Mouse (Mus musculus) intestine, embryonic 14.5 days (tissue): ENCODE measurements around the gene Tifa. TPM values are rescaled to one million over a fixed set of nuclear protein-coding genes. Genes with fewer than 3 reads are reported as not detected.
A peak's percentile ranks its signal among the peaks of the same experiment; 100 is the strongest.

ENCODE experiments used
- ATAC-seq: fragments of 200-750 bp; cut with Nextera tagmentation; replicated peaks from 2 replicates; pipeline ENCODE4 v1.8.0; 2017; ENCODE audit warnings: low read depth, moderate number of reproducible peaks, moderate TSS enrichment, moderate library complexity; ENCODE audit not compliant: low FRiP score, low TSS enrichment
- DNase-seq: peaks from one replicate; pipeline ENCODE4 v3.0.0-alpha.2; 2018; ENCODE audit warnings: low spot score
- H3K27ac ChIP-seq: fragments of 300-500 bp; sonication (generic); 2 replicates; pipeline ENCODE4 v1.5.1; 2014; ENCODE audit warnings: low read depth, mild to moderate bottlenecking, control low read depth
- H3K27me3 ChIP-seq: fragments of 300-500 bp; sonication (generic); replicated peaks from 2 replicates; pipeline ENCODE4 v1.6.1; 2014; ENCODE audit warnings: low read length, control low read depth; ENCODE audit not compliant: control insufficient read depth, insufficient read depth
- H3K36me3 ChIP-seq: fragments of 300-500 bp; sonication (generic); 2 replicates; pipeline ENCODE4 v1.6.1; 2014; ENCODE audit warnings: low read length, control low read depth; ENCODE audit not compliant: control insufficient read depth, insufficient read depth
- H3K4me1 ChIP-seq: fragments of 300-500 bp; sonication (generic); replicated peaks from 2 replicates; pipeline ENCODE4 v1.6.1; 2014; ENCODE audit warnings: low read length, control low read depth, mixed read lengths; ENCODE audit not compliant: control insufficient read depth, insufficient read depth
- H3K4me2 ChIP-seq: fragments of 300-500 bp; sonication (generic); 2 replicates; pipeline ENCODE4 v1.6.1; 2014; ENCODE audit warnings: low read length
- H3K4me3 ChIP-seq: fragments of 300-500 bp; sonication (generic); 2 replicates; pipeline ENCODE4 v1.5.1; 2014; ENCODE audit warnings: low read depth, low read length, control low read depth, mixed read lengths
- H3K9ac ChIP-seq: fragments of 300-500 bp; sonication (generic); 2 replicates; pipeline ENCODE4 v1.6.1; 2014; ENCODE audit warnings: mild to moderate bottlenecking, low read length
- H3K9me3 ChIP-seq: fragments of 300-500 bp; sonication (generic); 2 replicates; pipeline ENCODE4 v1.6.1; 2016; ENCODE audit warnings: low read length, control low read depth; ENCODE audit not compliant: control insufficient read depth
- WGBS: fragments of 180-500 bp; shearing (Covaris S2); extraction: QIAGEN DNeasy Blood & Tissue Kit; methylation state at CpG from one replicate; pipeline ENCODE4 v1.1.7; 2014; 5-methylcytosine and 5-hydroxymethylcytosine counted together
- polyA plus RNA-seq: library from polyadenylated mRNA; unstranded; fragments of >200 nt; fragmentation: Nextera tagmentation; extraction: Ambion mirVana; gene quantifications from 2 replicates; pipeline ENCODE4 v1.2.1, GENCODE M21; 2014

Tifa gene
- polyA plus RNA-seq, 1 experiment from 2014 or later, result 14.0 TPM

GRCm38 (mm10) chr3:127756458-127756857 lies 33.1 kb upstream of the Tifa start:
- Histone ChIP-seq H3K4me3 (no peak overlapping the region), H3K36me3 (no peaks in the 10 kb centered on the region), H3K9me3 (no peaks in the 10 kb centered on the region), H3K27ac (no peak overlapping the region), H3K27me3 (peaks cover 14% of the 10 kb centered on the region; the same call in 1 of the 2 replicates), H3K9ac (no peak overlapping the region), H3K4me1 (no peaks in the 10 kb centered on the region), H3K4me2 (no peak overlapping the region)
- DNase-seq (no peak), ATAC-seq (no peak)
- 87% methylated on average over 6 of the region's 6 CpGs for WGBS

- Histone ChIP-seq H3K36me3 (no peaks in the 10 kb centered on the region), H3K9ac (no peak overlapping the region), H3K27me3 (peaks cover 14% of the 10 kb centered on the region; the same call in 1 of the 2 replicates), H3K4me3 (no peak overlapping the region), H3K4me2 (no peak overlapping the region), H3K9me3 (no peaks in the 10 kb centered on the region), H3K27ac (no peak overlapping the region), H3K4me1 (no peaks in the 10 kb centered on the region)
- DNase-seq (no peak), ATAC-seq (no peak)
Measured at GRCm38 (mm10) chr3:127757886-127758301, 31.7 kb upstream of the Tifa start.

GRCm38 (mm10) chr3:127758806-127759205 lies 30.8 kb upstream of the Tifa start:
- H3K9me3 ChIP-seq, result no peaks in the 10 kb centered on the region
- DNase-seq (no peak), ATAC-seq (no peak)
- no peak overlapping the region for H3K4me3 ChIP-seq
- H3K36me3 ChIP-seq, result no peaks in the 10 kb centered on the region
- no peak overlapping the region for H3K4me2 ChIP-seq
- no peaks in the 10 kb centered on the region for H3K4me1 ChIP-seq
- no peak overlapping the region for H3K27ac ChIP-seq
- H3K9ac ChIP-seq, result no peak overlapping the region
- H3K27me3 ChIP-seq, result peaks cover 14% of the 10 kb centered on the region; the same call in 1 of the 2 replicates
- 54% methylated on average over 4 of the region's 4 CpGs for WGBS

GRCm38 (mm10) chr3:127759212-127759611 lies 30.4 kb upstream of the Tifa start:
- DNase-seq, result peak; percentile 59
- H3K27me3 ChIP-seq, result peaks cover 14% of the 10 kb centered on the region; the same call in 1 of the 2 replicates
- H3K27ac ChIP-seq, result no peak overlapping the region
- H3K9me3 ChIP-seq, result no peaks in the 10 kb centered on the region
- no peak overlapping the region for H3K4me3 ChIP-seq
- H3K4me2 ChIP-seq, result no peak overlapping the region
- no peaks in the 10 kb centered on the region for H3K36me3 ChIP-seq
- WGBS, result 19% methylated on average over 8 of the region's 8 CpGs
- no peaks in the 10 kb centered on the region for H3K4me1 ChIP-seq
- no peak overlapping the region for H3K9ac ChIP-seq
- no peak for ATAC-seq

GRCm38 (mm10) chr3:127762403-127762802 lies 27.2 kb upstream of the Tifa start:
- H3K36me3 ChIP-seq, result no peaks in the 10 kb centered on the region
- no peak overlapping the region for H3K9ac ChIP-seq
- no peaks in the 10 kb centered on the region for H3K9me3 ChIP-seq
- peaks cover 14% of the 10 kb centered on the region; the same call in 1 of the 2 replicates for H3K27me3 ChIP-seq
- no peak overlapping the region for H3K4me2 ChIP-seq
- no peaks in the 10 kb centered on the region for H3K4me1 ChIP-seq
- no peak for DNase-seq
- no peak overlapping the region for H3K27ac ChIP-seq
- WGBS, result 62% methylated on average over 8 of the region's 8 CpGs
- H3K4me3 ChIP-seq, result no peak overlapping the region
- no peak for ATAC-seq

GRCm38 (mm10) chr3:127763076-127763612 lies 26.5 kb upstream of the Tifa start:
- Histone ChIP-seq H3K9ac (no peak overlapping the region), H3K27ac (no peak overlapping the region), H3K4me2 (no peak overlapping the region), H3K27me3 (peaks cover 11% of the 10 kb centered on the region; the same call in 1 of the 2 replicates), H3K9me3 (no peaks in the 10 kb centered on the region), H3K4me3 (no peak overlapping the region), H3K4me1 (no peaks in the 10 kb centered on the region), H3K36me3 (no peaks in the 10 kb centered on the region)
- ATAC-seq, result no peak
- WGBS, result 27% methylated on average over 7 of the region's 7 CpGs
- DNase-seq, result peak; percentile 77

- Histone ChIP-seq H3K4me2 (no peak overlapping the region), H3K9ac (no peak overlapping the region), H3K27me3 (0 out of 2 replicates have a peak, but pooled peaks cover 5% of the 10 kb centered on the region), H3K27ac (no peak overlapping the region), H3K4me1 (no peaks in the 10 kb centered on the region), H3K4me3 (no peak overlapping the region), H3K36me3 (no peaks in the 10 kb centered on the region), H3K9me3 (no peaks in the 10 kb centered on the region)
- ATAC-seq, result no peak
- no peak for DNase-seq
- WGBS, result 62% methylated on average over 5 of the region's 5 CpGs
Measured at GRCm38 (mm10) chr3:127764541-127764940, 25.1 kb upstream of the Tifa start.

- 66% methylated on average over 3 of the region's 3 CpGs for WGBS
Measured at GRCm38 (mm10) chr3:127765971-127766370, 23.6 kb upstream of the Tifa start.

GRCm38 (mm10) chr3:127769146-127769545 lies 20.5 kb upstream of the Tifa start:
- Histone ChIP-seq H3K36me3 (no peaks in the 10 kb centered on the region), H3K9me3 (no peaks in the 10 kb centered on the region), H3K4me2 (no peak overlapping the region), H3K27ac (no peak overlapping the region), H3K4me1 (no peaks in the 10 kb centered on the region), H3K4me3 (no peak overlapping the region), H3K9ac (no peak overlapping the region), H3K27me3 (no peaks in the 10 kb centered on the region)
- ATAC-seq (no peak), DNase-seq (no peak)
- WGBS, result 89% methylated on average over 11 of the region's 11 CpGs

More at GRCm38 (mm10) chr3:127765971-127766370, 23.6 kb upstream of the Tifa start:
- H3K36me3 ChIP-seq, result no peaks in the 10 kb centered on the region
- no peak overlapping the region for H3K27ac ChIP-seq
- no peaks in the 10 kb centered on the region for H3K9me3 ChIP-seq
- ATAC-seq (no peak), DNase-seq (no peak)
- H3K4me1 ChIP-seq, result no peaks in the 10 kb centered on the region
- H3K4me3 ChIP-seq, result no peak overlapping the region
- H3K9ac ChIP-seq, result no peak overlapping the region
- H3K4me2 ChIP-seq, result no peak overlapping the region
- H3K27me3 ChIP-seq, result no peaks in the 10 kb centered on the region
